Mouse (Mus musculus) lung, adult 2 months (tissue): ENCODE results near the gene Ephb1.

ENCODE experiments used
- CTCF ChIP-seq: fragments of 200-500 bp; IDR thresholded peaks from 2 replicates; pipeline ENCODE4 v1.5.1; 2011; ENCODE audit warnings: mild to moderate bottlenecking, low read length, control low read depth; ENCODE audit not compliant: insufficient read depth
- POLR2A ChIP-seq: fragments of 200-500 bp; IDR thresholded peaks from 2 replicates; pipeline ENCODE4 v1.6.1; 2011; ENCODE audit warnings: low read depth, mild to moderate bottlenecking, control low read depth, low read length, borderline replicate concordance; ENCODE audit errors: extremely low read depth

DNA sequence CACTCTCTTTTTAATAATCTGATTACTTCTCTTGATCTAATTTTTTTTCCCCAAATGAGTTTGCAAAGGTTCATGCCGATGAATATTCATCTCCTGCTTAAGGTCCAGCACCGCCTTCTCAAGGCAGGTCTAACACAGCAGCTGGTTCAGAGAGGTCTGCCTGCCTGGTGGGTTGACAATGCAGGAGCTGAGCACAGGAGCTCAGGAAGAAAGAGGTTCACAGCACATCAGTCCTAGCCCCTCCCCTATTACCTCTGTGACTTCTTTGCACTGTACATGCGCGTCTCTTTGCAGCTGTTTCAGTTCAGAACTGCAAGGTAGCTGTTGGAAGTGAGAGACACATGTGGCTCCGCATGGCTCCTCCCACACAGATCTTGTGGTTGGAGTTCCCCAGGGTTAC, 281.1 kb downstream of the Ephb1 start:
- TF ChIP-seq POLR2A (no peak), CTCF (no peak)
